Mouse (Mus musculus): ENCODE data around the gene Lcmt2.

Lcmt2 gene

DNA sequence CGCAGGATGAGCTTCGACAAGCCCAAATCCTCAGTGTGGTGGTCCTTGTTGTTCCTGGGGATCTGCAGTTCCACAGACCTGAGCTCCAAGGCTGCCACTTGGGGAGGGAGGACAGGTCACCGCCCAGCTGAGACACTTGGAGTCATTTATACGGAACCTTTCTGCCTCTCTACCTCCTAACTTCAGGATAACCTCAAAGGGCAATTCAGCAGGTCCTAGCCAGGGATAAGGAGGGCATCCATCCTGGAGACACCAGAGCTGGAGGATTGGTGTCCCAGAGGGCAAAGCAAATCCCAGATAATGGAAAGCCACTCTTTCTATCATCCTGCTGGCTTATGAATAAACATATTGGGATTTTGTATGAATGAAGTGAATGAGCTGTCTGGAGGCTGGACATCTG is 30.8 kb downstream of the Lcmt2 start, which contains the start of gene Tgm7:
TSS of gene Tgm7 (minus strand) at position 101 of the 400 bp plus-strand sequence.
- DNase-seq: no peak

DNA sequence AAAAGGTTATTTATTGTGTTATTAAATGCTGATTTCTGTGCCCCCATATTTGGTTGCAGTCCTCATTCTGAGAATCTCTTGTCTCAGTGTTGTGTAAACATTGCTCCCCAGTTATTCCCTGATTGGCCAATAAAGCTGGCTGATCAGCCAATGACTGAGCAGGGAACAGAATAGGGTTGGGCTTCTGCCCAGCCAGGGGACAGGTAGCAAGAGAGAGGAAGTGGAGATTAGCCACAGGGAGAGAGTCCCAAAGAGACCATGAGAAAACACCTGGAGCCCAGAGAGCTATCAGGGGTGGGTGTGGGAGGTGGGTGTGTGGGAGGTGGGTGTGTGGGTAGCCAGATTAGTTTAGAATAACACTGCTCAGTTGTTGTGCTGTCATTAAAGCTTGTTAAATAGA is 34.5 kb downstream of the Lcmt2 start:
- DNase-seq: peak; percentile 15

DNA sequence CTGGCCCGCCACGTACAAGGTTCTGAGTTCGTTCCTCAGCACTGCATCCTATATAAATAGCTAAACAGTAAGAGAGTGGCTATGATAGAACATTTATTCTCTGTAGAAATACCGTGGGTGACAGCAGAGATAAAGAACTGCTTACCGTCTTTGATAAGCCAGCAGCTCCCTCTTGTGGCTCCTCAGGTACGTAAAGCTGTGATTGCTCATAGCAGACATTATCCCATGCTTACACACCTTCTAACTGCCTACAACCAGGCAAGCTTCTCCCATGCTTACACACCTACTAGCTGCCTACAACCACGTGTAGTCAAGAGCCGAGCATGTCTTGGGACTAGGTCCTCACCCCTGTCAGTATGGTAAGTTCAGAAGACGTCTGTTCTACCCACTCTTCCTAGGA is 38.4 kb downstream of the Lcmt2 start:
- peak; percentile 64 for DNase-seq

DNA sequence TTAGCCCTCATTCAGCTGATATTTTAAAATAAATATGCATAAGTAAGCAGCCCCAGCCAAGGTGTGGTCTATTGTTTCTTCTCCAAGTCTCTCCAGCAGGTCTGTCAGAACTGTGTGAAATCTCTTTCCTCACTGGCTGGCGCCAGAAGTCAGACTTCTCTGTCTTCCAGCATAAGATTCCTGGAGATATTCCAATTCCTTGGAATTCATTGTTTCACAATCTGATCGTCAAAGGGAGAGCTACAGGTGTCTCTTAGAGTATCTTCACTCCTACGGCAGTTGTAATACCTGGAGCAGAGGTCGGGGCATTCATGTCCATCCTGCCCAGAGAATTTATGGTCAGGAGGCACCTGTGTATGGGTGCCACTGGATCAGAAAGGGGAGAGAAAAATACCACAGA is 50.7 kb downstream of the Lcmt2 start:
- DNase-seq: no peak

DNA sequence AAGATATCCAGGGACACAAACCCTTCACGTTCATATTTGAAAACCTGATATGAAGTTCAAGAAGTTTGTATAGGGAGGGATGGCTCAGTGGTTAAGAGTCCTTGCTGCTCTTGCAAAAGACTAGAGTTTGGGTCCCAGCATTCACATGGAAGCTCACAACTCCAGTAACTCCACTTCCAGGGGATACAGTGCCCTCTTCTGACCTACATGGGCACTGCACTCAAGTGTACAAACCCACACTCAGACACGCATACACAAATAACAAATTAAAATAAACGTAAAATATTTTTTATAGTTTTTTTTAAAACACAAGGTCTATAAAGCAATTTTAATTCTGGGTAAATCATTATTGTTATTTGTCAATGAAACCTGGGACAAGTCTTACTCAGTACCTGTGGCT is 51.9 kb downstream of the Lcmt2 start:
- DNase-seq: peak; percentile 14

DNA sequence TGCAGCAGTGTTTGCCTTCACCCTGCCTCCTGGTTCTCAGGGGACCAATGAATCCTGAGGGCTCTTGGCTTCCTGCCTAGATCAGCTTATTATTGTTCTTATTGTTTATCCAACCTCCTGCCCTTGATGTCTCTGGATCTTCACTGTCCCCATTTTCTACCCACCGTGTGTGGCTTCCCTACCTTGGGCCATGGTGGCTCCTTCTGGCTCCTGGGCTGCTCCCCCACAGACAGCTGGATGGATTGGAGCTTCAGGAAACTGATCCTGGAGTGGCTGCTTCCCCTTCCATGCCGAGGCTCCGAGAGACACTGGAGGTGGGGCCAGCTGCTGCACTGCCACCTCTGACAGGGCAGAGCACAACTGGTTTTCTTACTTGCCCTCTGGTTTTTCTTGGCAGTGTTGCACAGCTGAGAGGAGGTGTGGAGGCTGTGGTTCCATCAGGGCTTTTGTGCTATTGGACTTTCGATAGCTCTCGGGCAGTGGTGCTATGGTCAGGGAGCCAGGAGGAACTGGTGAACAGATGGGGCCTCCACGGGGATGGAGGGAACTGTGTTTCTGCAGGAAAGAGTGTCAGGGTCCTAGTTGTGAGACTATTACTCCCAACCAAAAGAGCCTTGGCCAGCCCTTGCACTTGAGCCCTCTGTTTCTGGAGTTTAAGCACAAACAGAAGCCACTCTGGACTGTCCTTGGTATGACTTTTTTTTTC is 54.8 kb downstream of the Lcmt2 start, which contains the start of gene Tgm5:
TSS of gene Tgm5 (minus strand) at position 362 of the 706 bp plus-strand sequence.
- DNase-seq: no peak

DNA sequence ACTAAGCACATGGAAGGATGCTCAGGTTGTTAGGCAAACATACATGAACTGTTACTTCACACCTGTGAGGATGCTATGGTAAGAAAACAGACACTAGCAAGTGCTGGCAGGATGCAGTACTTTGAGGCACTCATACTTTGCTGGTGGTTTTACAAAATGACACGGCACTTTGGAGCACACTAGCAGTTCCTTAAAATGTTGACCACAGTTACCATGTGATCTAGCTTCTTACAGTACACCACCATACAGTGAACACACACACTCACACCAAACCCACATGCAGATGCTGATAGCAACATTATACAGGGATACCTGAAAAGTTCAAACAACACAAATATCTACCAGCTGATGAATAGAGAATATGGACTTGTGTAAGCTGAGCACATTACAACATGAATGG is 57.8 kb downstream of the Lcmt2 start:
- no peak for DNase-seq

All from liver (tissue).